Mouse (Mus musculus) testis, adult 2 months (tissue): ENCODE results near the gene Dnaaf5.

Experiments
- CTCF ChIP-seq: fragments of 200-500 bp; IDR thresholded peaks from 2 replicates; pipeline ENCODE4 v1.5.1; 2012; ENCODE audit warnings: low read depth, mild to moderate bottlenecking, inconsistent platforms, low read length, moderate library complexity; ENCODE audit not compliant: control insufficient read depth, insufficient read depth, insufficient replicate concordance
- POLR2A ChIP-seq: fragments of 200-500 bp; IDR thresholded peaks from 2 replicates; pipeline ENCODE4 v1.6.1; 2012; ENCODE audit warnings: low read depth, mild to moderate bottlenecking, inconsistent platforms, low read length, moderate library complexity; ENCODE audit not compliant: control insufficient read depth

- no peak for TF ChIP-seq CTCF
- TF ChIP-seq POLR2A: no peak
Observed at GRCm38 (mm10) chr5:139118139-139118960, 31.7 kb upstream of the Dnaaf5 start.
